Mouse (Mus musculus) C2C12 (cell line): Measurements from ENCODE around the gene Fam172a. TPM values are rescaled to one million over a fixed set of nuclear protein-coding genes. Genes with fewer than 3 reads are reported as not detected.

ENCODE experiments used
- H3K27me3 ChIP-seq: one replicate; pipeline ENCODE4 v1.6.1; 2011; ENCODE audit not compliant: control insufficient read depth, insufficient read depth, insufficient read length
- H3K36me3 ChIP-seq: one replicate; pipeline ENCODE4 v1.6.1; 2011; ENCODE audit not compliant: control insufficient read depth, insufficient read depth
- H3K4me3 ChIP-seq: one replicate; pipeline ENCODE4 v1.5.1; 2011; ENCODE audit warnings: mild to moderate bottlenecking, control low read depth; ENCODE audit not compliant: poor library complexity, insufficient read depth, severe bottlenecking
- H3K79me2 ChIP-seq: one replicate; pipeline ENCODE4 v1.6.1; 2011; ENCODE audit not compliant: control insufficient read depth, insufficient read depth
- H3K79me3 ChIP-seq: one replicate; pipeline ENCODE4 v1.6.1; 2011; ENCODE audit warnings: low read depth, control low read depth
- H3ac ChIP-seq: one replicate; pipeline ENCODE3; 2011; ENCODE audit warnings: low read depth; ENCODE audit not compliant: control insufficient read depth, insufficient read length
- CEBPB ChIP-seq: IDR thresholded peaks from one replicate; pipeline ENCODE4 v1.6.1; 2011; ENCODE audit warnings: low read depth, mild to moderate bottlenecking, control low read depth, moderate library complexity
- CTCF ChIP-seq: IDR thresholded peaks from one replicate; pipeline ENCODE4 v1.5.1; 2011; ENCODE audit not compliant: control insufficient read depth, insufficient read depth, insufficient read length
- FOSL1 ChIP-seq: IDR thresholded peaks from one replicate; pipeline ENCODE4 v1.8.0; 2011; ENCODE audit warnings: mild to moderate bottlenecking, low read length; ENCODE audit not compliant: poor library complexity, insufficient read depth, severe bottlenecking
- MAX ChIP-seq: IDR thresholded peaks from one replicate; pipeline ENCODE4 v1.6.1; 2011; ENCODE audit warnings: mild to moderate bottlenecking, control low read depth
- MYOD1 ChIP-seq: IDR thresholded peaks from one replicate; pipeline ENCODE4 v1.6.1; 2011; ENCODE audit warnings: low read depth; ENCODE audit not compliant: control insufficient read depth, insufficient read length
- MYOG ChIP-seq: IDR thresholded peaks from one replicate; pipeline ENCODE4 v1.6.1; 2011; ENCODE audit not compliant: control insufficient read depth, insufficient read length; ENCODE audit errors: extremely low read depth
- USF1 ChIP-seq: IDR thresholded peaks from one replicate; pipeline ENCODE4 v1.6.1; 2011; ENCODE audit warnings: low read depth, mild to moderate bottlenecking, control low read depth, moderate library complexity
- polyA plus RNA-seq: library from polyadenylated mRNA; unstranded; fragments of >200 nt; fragmentation: generic; extraction: Trizol; gene quantifications from one replicate; pipeline ENCODE4 v1.2.1, GENCODE M21; 2012; ENCODE audit warnings: missing spikeins

The Fam172a gene
- polyA plus RNA-seq, 1 experiment, result 4.9 TPM

GRCm38 (mm10) chr13:78178771-78179170, 476.9 kb downstream of the Fam172a start:
- Histone ChIP-seq H3K79me2 (no peaks in the 10 kb centered on the region), H3K4me3 (no peak overlapping the region), H3K79me3 (no peaks in the 10 kb centered on the region), H3ac (no peak overlapping the region), H3K27me3 (no peaks in the 10 kb centered on the region), H3K36me3 (no peaks in the 10 kb centered on the region)
- TF ChIP-seq MYOD1 (no peak), USF1 (no peak), CEBPB (no peak)

- Histone ChIP-seq H3K4me3 (no peak overlapping the region), H3K79me3 (no peaks in the 10 kb centered on the region), H3K36me3 (no peaks in the 10 kb centered on the region), H3ac (no peak overlapping the region), H3K79me2 (no peaks in the 10 kb centered on the region), H3K27me3 (no peaks in the 10 kb centered on the region)
- no peak for TF ChIP-seq MYOG
- no peak for TF ChIP-seq USF1
- TF ChIP-seq CTCF, result no peak
- no peak for TF ChIP-seq CEBPB
- TF ChIP-seq MYOD1, result no peak
- no peak for TF ChIP-seq MAX
- TF ChIP-seq FOSL1, result no peak
These were observed 477.7 kb downstream of the Fam172a start for GRCm38 (mm10) chr13:78179312-78180097.

- TF ChIP-seq FOSL1 (no peak), MYOD1 (no peak), CTCF (no peak), USF1 (no peak)
- Histone ChIP-seq H3ac (no peak overlapping the region), H3K79me2 (no peaks in the 10 kb centered on the region), H3K36me3 (no peaks in the 10 kb centered on the region), H3K79me3 (no peaks in the 10 kb centered on the region), H3K4me3 (no peak overlapping the region), H3K27me3 (no peaks in the 10 kb centered on the region)
These were observed 478.4 kb downstream of the Fam172a start for GRCm38 (mm10) chr13:78180261-78180660.

- no peaks in the 10 kb centered on the region for H3K36me3 ChIP-seq
- no peaks in the 10 kb centered on the region for H3K27me3 ChIP-seq
- H3K79me2 ChIP-seq, result no peaks in the 10 kb centered on the region
- no peak overlapping the region for H3ac ChIP-seq
- no peaks in the 10 kb centered on the region for H3K79me3 ChIP-seq
- no peak for TF ChIP-seq CEBPB
- TF ChIP-seq MYOG, result no peak
- TF ChIP-seq USF1, result no peak
- no peak for TF ChIP-seq FOSL1
- no peak for TF ChIP-seq CTCF
- no peak for TF ChIP-seq MYOD1
- no peak for TF ChIP-seq MAX
- no peak overlapping the region for H3K4me3 ChIP-seq
These were observed 479.5 kb downstream of the Fam172a start for GRCm38 (mm10) chr13:78181071-78181929.

DNA sequence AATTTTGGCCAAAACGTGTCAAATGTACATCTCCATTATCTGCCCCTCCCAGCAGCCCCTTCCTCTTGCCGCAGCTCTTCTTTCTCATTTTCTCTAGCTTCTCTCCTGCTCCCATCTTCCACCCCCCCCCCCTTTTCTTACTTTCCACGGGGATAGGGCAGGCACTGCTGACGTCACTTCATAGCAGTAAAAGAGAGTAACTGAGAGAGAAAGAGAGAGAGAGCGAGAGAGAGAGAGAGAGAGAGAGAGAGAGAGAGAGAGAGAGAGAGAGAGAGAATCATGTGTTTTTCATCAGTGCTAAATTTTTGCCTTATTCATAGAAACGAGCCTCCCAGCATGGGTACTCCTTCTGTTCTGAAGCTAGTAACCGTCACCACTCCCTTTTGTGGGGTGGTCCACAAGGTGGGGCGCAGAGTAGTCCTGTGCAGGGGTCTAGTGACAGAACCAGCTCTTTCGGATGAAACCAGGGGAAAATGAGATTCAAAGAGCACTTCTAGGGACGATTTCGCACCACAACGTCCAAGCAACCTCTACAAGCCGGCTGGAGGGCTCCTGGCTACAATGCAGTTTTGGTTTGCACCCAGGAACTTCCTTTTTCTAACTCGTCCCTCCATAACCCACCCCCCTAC, 480.2 kb downstream of the Fam172a start:
- TF ChIP-seq MAX (no peak), FOSL1 (no peak), USF1 (no peak), CEBPB (no peak), MYOD1 (no peak), CTCF (no peak), MYOG (no peak)
- no peak overlapping the region for H3K4me3 ChIP-seq
- no peaks in the 10 kb centered on the region for H3K27me3 ChIP-seq
- H3ac ChIP-seq, result no peak overlapping the region
- no peaks in the 10 kb centered on the region for H3K79me2 ChIP-seq
- no peaks in the 10 kb centered on the region for H3K79me3 ChIP-seq
- peaks cover 3% of the 10 kb centered on the region for H3K36me3 ChIP-seq

GRCm38 (mm10) chr13:78183004-78183403, 481.2 kb downstream of the Fam172a start:
- Histone ChIP-seq H3K36me3 (peaks cover 3% of the 10 kb centered on the region), H3K79me2 (no peaks in the 10 kb centered on the region), H3K79me3 (no peaks in the 10 kb centered on the region), H3ac (no peak overlapping the region), H3K4me3 (no peak overlapping the region), H3K27me3 (no peaks in the 10 kb centered on the region)
- TF ChIP-seq MYOG (no peak), MYOD1 (no peak), FOSL1 (no peak), CEBPB (no peak), CTCF (no peak), MAX (no peak), USF1 (no peak)
